Mouse (Mus musculus) stomach, postnatal 0 days (tissue): ENCODE measurements around the gene Krtap28-13. TPM values are rescaled to one million over a fixed set of nuclear protein-coding genes. Genes with fewer than 3 reads are reported as not detected.
A peak's percentile ranks its signal among the peaks of the same experiment; 100 is the strongest.

Source experiments
- ATAC-seq: fragments of 200-750 bp; cut with Nextera tagmentation; 2 replicates; pipeline ENCODE4 v1.8.0; 2017; ENCODE audit not compliant: low FRiP score, low TSS enrichment
- DNase-seq: peaks from one replicate; pipeline ENCODE4 v3.0.0-alpha.2; 2016; ENCODE audit warnings: low spot score
- H3K27ac ChIP-seq: fragments of 300-500 bp; sonication (generic); replicated peaks from 2 replicates; pipeline ENCODE4 v1.5.1; 2014; ENCODE audit warnings: mild to moderate bottlenecking, control low read depth
- H3K27me3 ChIP-seq: fragments of 300-500 bp; sonication (generic); 2 replicates; pipeline ENCODE4 v1.6.1; 2014; ENCODE audit warnings: low read length; ENCODE audit not compliant: control insufficient read depth, insufficient read depth
- H3K36me3 ChIP-seq: fragments of 300-500 bp; sonication (generic); 2 replicates; pipeline ENCODE4 v1.6.1; 2014; ENCODE audit warnings: low read length, mixed read lengths; ENCODE audit not compliant: control insufficient read depth, insufficient read depth
- H3K4me1 ChIP-seq: fragments of 300-500 bp; sonication (generic); replicated peaks from 2 replicates; pipeline ENCODE4 v1.6.1; 2014; ENCODE audit warnings: antibody characterized with exemption; ENCODE audit not compliant: control insufficient read depth, insufficient read depth
- H3K4me2 ChIP-seq: fragments of 300-500 bp; sonication (generic); replicated peaks from 2 replicates; pipeline ENCODE4 v1.6.1; 2014; ENCODE audit warnings: low read depth, mild to moderate bottlenecking, control low read depth, moderate library complexity
- H3K4me3 ChIP-seq: fragments of 300-500 bp; sonication (generic); 2 replicates; pipeline ENCODE4 v1.5.1; 2014; ENCODE audit warnings: low read depth, low read length, control low read depth
- H3K9ac ChIP-seq: fragments of 300-500 bp; sonication (generic); 2 replicates; pipeline ENCODE4 v1.6.1; 2014; ENCODE audit warnings: mild to moderate bottlenecking, low read length, control low read depth, mixed read lengths
- H3K9me3 ChIP-seq: fragments of 300-500 bp; sonication (generic); 2 replicates; pipeline ENCODE4 v1.6.1; 2016; ENCODE audit warnings: low read length; ENCODE audit not compliant: control insufficient read depth
- CTCF ChIP-seq: IDR thresholded peaks from 2 replicates; pipeline ENCODE4 v1.5.1; 2016; ENCODE audit warnings: antibody characterized with exemption, low read depth, mild to moderate bottlenecking, moderate library complexity
- EP300 ChIP-seq: optimal IDR thresholded peaks from 2 replicates; pipeline ENCODE3; 2016; ENCODE audit warnings: antibody characterized with exemption
- WGBS: fragments of 180-500 bp; shearing (Covaris S2); extraction: QIAGEN DNeasy Blood & Tissue Kit; methylation state at CpG from one replicate; pipeline ENCODE4 v1.1.7; 2014; 5-methylcytosine and 5-hydroxymethylcytosine counted together
- polyA plus RNA-seq: library from polyadenylated mRNA; unstranded; fragments of >200 nt; fragmentation: Nextera tagmentation; extraction: Ambion mirVana; gene quantifications from 2 replicates; pipeline ENCODE4 v1.2.1, GENCODE M21; 2015

The Krtap28-13 gene
- polyA plus RNA-seq, 1 experiment from 2014 or later = not detected

- Histone ChIP-seq H3K27ac (no peak overlapping the region), H3K36me3 (no peaks in the 10 kb centered on the region), H3K27me3 (no peaks in the 10 kb centered on the region), H3K9me3 (no peaks in the 10 kb centered on the region), H3K4me3 (no peak overlapping the region), H3K4me2 (no peak overlapping the region), H3K4me1 (no peaks in the 10 kb centered on the region), H3K9ac (no peak overlapping the region)
- 70% methylated on average over 5 of the region's 5 CpGs for WGBS
- ATAC-seq (no peak), DNase-seq (no peak)
- TF ChIP-seq EP300 (no peak), CTCF (no peak)
Measured at GRCm38 (mm10) chr1:83034509-83034908, 26.2 kb upstream of the Krtap28-13 start.

GRCm38 (mm10) chr1:83036892-83037667 is 23.6 kb upstream of the Krtap28-13 start:
- H3K4me2 ChIP-seq = no peak overlapping the region; the same call in 1 of the 2 replicates
- ATAC-seq (peak; percentile 71), DNase-seq (no peak)
- H3K9ac ChIP-seq = no peak overlapping the region
- TF ChIP-seq EP300 (no peak), CTCF (no peak)
- 70% methylated on average over 11 of the region's 11 CpGs for WGBS
- no peaks in the 10 kb centered on the region for H3K36me3 ChIP-seq
- no peaks in the 10 kb centered on the region for H3K27me3 ChIP-seq
- peak overlapping the region; percentile 47 for H3K4me3 ChIP-seq
- no peaks in the 10 kb centered on the region for H3K4me1 ChIP-seq
- H3K9me3 ChIP-seq = no peaks in the 10 kb centered on the region
- H3K27ac ChIP-seq = no peak overlapping the region

GRCm38 (mm10) chr1:83038109-83038672 is 22.5 kb upstream of the Krtap28-13 start, which contains the start of gene Slc19a3:
Gene Slc19a3 (minus strand): TSS chr1:83038448.
- DNase-seq (peak; percentile 52), ATAC-seq (peak; percentile 61)
- Histone ChIP-seq H3K4me1 (no peaks in the 10 kb centered on the region), H3K9me3 (no peaks in the 10 kb centered on the region), H3K36me3 (no peaks in the 10 kb centered on the region), H3K27me3 (no peaks in the 10 kb centered on the region), H3K4me2 (peak within 1 kb of the TSS; percentile 75), H3K9ac (peak within 1 kb of the TSS; percentile 59), H3K27ac (peak within 1 kb of the TSS; percentile 30; the same call in 1 of the 2 replicates), H3K4me3 (peak within 1 kb of the TSS; percentile 47)
- 1% methylated on average over 24 of the region's 25 CpGs for WGBS
- TF ChIP-seq CTCF (no peak), EP300 (no peak)

- 49% methylated on average over 4 of the region's 4 CpGs for WGBS
Measured at GRCm38 (mm10) chr1:83039080-83039479, 21.6 kb upstream of the Krtap28-13 start.

GRCm38 (mm10) chr1:83042380-83042779 is 18.4 kb upstream of the Krtap28-13 start, which contains the start of gene Krtap28-10:
Gene Krtap28-10 (minus strand): TSS chr1:83042480.
- no peaks in the 10 kb centered on the region for H3K27me3 ChIP-seq
- TF ChIP-seq EP300 (no peak), CTCF (no peak)
- no peaks in the 10 kb centered on the region for H3K4me1 ChIP-seq
- no peak within 1 kb of the TSS for H3K9ac ChIP-seq
- no peak for ATAC-seq
- no peak within 1 kb of the TSS for H3K4me2 ChIP-seq
- H3K27ac ChIP-seq = no peak within 1 kb of the TSS
- WGBS = 81% methylated on average over 2 of the region's 2 CpGs
- no peaks in the 10 kb centered on the region for H3K36me3 ChIP-seq
- H3K9me3 ChIP-seq = no peaks in the 10 kb centered on the region
- H3K4me3 ChIP-seq = no peak within 1 kb of the TSS
- no peak for DNase-seq

More at GRCm38 (mm10) chr1:83039080-83039479, 21.6 kb upstream of the Krtap28-13 start:
- Histone ChIP-seq H3K4me3 (no peak overlapping the region), H3K4me1 (no peaks in the 10 kb centered on the region), H3K9ac (no peak overlapping the region), H3K9me3 (no peaks in the 10 kb centered on the region), H3K4me2 (no peak overlapping the region), H3K36me3 (no peaks in the 10 kb centered on the region), H3K27ac (no peak overlapping the region), H3K27me3 (no peaks in the 10 kb centered on the region)
- ATAC-seq (peak; percentile 66), DNase-seq (peak; percentile 41)
- TF ChIP-seq CTCF = no peak
- TF ChIP-seq EP300 = no peak

GRCm38 (mm10) chr1:83044882-83045427 is 15.8 kb upstream of the Krtap28-13 start, which contains the start of gene Gm47969:
Gene Gm47969 (plus strand): TSS chr1:83044932.
- no peak for DNase-seq
- H3K4me3 ChIP-seq = no peak within 1 kb of the TSS
- H3K4me1 ChIP-seq = no peaks in the 10 kb centered on the region
- no peaks in the 10 kb centered on the region for H3K9me3 ChIP-seq
- ATAC-seq = peak; percentile 42; the same call in 1 of the 2 replicates
- TF ChIP-seq CTCF (peak; percentile 17; the same call in 1 of the 2 replicates), EP300 (no peak)
- H3K27me3 ChIP-seq = no peaks in the 10 kb centered on the region
- H3K9ac ChIP-seq = no peak within 1 kb of the TSS
- no peaks in the 10 kb centered on the region for H3K36me3 ChIP-seq
- no peak within 1 kb of the TSS for H3K27ac ChIP-seq
- WGBS = 76% methylated on average over 5 of the region's 5 CpGs
- H3K4me2 ChIP-seq = no peak within 1 kb of the TSS
